Mouse (Mus musculus): ENCODE results near the gene Gm13090.
A peak's percentile ranks its signal among the peaks of the same experiment; 100 is the strongest.

The Gm13090 gene

DNA sequence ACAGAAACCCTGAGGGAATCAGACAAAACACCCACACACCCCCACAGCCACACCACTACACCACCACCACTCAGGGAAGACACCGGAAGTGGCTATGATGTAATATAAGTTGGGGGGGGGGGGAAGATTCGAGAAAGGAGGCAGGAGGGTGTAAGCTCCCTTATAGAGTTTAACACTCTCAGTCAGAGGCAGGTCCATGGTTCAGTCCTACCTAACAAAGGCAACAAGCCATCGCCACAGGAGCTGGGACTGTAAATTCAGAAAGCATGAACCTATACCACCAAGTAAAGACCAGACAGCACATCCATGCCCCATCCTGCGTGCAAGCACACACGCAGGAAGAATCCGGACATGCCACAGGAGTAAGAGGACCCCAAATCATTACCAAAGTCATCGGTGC is at the start of gene Gm13090:
TSS of gene Gm13090 (plus strand) at position 301 of the 400 bp plus-strand sequence.
- no peak for DNase-seq (ENCODE audit: low spot score)

DNA sequence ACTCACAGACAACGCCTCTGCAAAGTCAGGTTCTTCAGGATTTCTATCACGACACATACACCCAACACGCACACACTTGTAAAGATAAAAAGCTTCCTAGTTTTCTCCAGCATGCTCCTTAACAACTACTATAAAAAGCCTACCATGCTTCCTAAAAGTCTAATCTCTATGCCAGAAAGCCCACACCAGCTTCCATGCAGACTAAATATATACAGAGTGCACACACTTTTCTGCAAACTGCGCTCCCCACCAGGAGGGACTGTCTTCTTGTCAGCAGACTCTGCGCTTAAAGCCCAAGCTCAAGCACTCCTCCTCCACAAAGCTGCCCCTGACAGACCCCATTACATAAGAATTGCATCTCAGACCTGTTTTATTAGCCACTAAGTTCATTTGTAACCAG is 47.9 kb upstream of the Gm13090 start:
- DNase-seq (ENCODE audit: low spot score) = no peak

DNA sequence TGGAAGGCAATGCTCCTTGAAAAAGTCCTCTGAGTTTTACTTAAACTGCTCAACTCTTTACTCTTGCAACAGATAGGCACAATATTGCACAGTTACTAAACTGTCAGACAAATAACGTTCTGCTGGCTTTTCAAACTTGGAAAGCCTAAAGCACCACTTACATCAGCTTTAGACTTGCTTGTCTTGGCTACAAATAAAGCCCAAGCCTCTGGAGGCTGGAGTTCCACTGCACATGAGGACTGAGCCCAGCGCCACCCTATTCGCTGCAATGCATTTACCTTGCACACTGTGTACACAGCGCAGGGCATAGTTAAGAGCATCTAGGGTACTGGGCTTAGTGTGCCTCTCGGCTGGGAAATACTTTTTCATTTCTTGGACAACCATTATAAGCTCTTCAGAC is 46.1 kb upstream of the Gm13090 start:
- DNase-seq (ENCODE audit: low spot score) = peak; percentile 4

DNA sequence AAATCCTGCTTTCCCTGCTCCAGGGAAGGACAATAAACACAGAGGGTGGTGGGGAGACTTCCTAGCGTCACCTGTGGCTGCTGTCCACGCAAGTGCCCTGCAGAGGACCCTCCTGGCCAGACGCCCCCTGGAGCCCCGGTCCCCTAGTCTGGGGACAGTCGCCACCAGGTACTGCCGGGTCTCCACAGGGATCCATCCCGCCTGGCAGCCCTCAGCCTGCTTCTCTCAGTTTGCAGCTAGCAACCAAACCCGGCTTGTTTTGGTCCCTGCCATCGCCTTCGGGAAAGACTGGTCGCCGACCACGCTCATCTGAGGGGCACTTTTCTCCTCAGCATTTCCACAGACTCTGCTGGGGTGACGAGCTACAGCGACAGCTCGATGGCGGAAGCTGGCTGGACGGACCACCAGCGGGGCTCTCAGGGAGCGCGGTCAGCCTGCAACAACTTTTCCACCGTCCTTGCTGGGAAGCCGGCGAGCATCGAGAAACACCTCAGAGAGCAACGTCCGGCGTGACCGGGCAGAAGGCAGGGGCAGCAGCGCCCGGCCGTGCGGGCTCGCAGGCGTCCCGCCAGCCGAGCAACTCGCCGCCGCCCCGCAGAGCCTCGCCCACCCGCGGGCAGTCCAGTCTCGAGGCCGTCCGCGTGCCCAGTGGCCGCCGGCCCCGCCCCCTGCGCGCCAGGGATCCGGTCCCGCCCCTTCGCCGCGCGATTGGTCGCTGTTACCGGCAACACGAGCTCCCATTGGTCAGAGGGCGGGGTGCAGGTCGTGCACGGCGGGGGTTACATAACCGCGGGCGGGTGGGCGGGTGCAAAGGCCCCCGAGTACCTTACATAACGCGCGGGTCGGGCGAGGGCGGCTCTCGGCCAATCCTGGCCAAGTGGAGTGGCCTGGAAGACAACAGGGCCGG is 45.1 kb upstream of the Gm13090 start, which contains the start of gene Per3:
TSS of gene Per3 (minus strand) at position 629 of the 907 bp plus-strand sequence.
- DNase-seq (ENCODE audit: low spot score) = peak; percentile 94

DNA sequence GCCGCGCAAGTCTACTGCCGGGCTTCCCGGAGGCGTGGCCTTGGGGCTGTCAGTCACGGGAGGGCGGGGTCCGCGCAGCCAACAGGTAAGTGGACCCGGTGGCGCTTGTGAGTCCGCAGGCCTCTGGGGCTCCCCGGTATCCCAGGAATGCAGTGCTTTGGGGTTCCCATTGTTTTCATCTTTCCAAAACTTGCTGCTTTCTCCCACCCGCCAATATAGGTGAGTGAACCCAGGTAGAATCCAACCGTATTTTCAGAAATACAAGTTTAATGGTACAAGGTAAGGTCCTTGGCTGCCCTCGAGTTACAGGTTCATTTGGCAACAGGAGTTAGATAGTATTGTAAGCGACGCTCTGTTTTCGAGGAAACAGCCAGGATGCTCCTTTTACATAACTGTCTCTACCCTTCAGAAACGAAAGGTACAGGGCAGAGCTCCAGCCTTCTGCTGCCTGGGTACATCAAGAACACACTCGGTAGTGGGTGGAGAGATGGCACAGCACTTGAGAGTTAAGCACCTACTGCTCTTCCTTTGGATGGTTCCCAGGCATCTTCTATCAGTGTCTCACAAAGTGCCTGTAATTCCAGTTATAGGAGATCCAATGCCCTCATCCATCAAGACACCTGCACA is 44.3 kb upstream of the Gm13090 start:
- DNase-seq (ENCODE audit: low spot score) = no peak

DNA sequence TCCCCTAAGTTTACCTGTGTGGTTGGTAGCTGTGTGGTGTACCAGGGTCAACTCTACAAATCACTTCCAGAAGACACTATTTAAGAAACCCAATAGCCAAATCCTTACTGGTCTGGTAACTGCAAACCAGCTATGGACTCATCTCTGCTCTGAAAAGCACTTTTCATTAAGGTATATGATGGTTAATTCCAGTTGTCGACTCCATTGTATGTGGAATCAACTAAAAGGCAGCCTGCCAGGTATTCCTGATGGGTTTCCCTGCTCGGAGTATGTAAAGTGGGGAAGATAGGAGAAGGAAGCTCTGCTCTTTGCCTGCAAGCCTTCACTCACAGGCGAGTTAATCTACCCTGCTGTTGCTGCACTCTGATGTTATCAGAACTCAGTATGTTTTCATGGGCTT is 42.8 kb upstream of the Gm13090 start:
- no peak for DNase-seq (ENCODE audit: low spot score)

DNA sequence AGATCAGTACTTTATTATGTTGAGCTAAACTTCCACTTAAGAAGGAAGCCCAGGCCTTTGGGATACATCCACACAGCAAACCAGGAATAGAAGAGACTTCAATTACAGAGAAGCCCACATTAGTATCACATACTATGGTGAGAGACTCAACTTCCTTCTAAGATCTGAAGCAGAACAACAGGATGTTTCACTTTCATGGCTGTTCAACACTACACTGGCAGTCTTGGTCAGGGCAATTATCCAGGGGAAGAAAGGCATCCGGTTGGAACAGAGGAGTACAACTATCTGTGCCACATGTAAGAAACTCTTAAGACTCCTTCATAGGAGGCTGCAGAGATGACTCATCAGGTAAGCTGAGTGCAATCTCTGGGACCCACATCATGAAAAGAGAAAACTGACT is 38.2 kb upstream of the Gm13090 start:
- DNase-seq (ENCODE audit: low spot score) = no peak

DNA sequence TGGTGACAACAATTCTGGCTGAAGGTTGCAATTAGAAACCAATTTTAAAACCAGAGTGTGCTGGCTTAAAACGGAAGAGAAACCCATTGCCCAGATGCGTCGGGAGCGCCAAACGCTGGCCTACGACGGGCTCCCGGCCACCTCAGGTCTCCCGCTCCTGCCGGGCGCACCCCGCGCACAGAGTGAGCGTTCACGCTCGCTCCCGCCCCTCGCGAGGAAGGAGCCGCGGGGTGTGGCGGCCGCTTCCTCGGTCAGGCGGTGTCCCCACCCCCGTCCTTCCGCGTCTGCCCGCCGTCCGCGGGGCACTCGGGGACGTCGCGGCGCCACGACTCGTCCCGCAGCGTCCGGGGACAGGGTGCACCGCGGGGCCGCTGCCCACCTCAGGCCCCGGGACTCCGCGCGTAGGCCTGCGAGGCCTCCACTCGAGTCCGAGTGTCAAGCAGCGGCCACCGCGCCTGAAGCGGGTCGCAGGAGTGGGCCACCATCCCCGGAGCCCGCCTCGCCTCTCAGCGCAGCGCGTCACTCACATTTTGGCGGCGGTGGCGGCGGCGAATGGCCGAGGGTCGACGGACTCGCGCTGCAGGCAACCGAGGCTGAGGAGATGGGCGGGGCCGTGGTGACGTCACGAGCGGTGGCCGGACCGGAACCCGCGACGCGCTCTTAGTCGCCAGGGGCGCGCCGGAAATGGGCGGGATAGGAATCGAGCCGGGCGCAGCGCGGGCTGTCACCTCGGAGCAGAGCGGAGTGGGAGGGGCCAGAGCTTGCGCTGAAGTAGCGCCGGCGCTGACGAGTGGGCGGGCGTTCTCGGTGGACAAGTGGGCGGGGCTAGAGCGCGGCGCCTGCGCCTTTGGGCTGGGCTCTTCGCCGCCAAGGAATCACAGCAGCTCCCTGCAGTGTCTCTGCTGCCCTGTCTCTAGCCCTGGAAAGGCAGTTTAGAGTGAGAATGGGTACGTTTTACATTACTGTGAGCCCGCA is 31.7 kb upstream of the Gm13090 start, which contains the start of gene Vamp3:
TSS of gene Vamp3 (minus strand) at position 617 of the 975 bp plus-strand sequence.
- peak; percentile 100 for DNase-seq (ENCODE audit: low spot score)

DNA sequence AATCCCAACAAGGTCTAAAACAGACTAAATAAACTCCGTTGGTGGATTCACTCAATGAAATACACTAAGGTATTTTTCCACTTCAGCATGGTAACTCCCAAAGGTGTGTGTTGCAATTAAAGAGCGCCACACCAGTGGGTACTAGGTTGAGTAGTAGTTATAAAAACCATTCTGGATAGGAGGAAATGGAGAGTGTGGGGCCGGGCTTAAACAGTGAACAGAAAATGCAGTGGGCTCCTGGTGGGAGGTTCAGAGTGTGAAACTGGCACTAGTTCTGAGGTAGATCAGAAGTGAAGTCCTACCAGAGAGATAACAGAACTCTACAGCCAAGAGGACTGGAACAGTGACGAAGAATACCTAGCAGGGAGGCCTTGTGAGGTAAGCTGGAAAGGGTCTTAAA is 30.7 kb upstream of the Gm13090 start:
- DNase-seq (ENCODE audit: low spot score) = no peak

DNA sequence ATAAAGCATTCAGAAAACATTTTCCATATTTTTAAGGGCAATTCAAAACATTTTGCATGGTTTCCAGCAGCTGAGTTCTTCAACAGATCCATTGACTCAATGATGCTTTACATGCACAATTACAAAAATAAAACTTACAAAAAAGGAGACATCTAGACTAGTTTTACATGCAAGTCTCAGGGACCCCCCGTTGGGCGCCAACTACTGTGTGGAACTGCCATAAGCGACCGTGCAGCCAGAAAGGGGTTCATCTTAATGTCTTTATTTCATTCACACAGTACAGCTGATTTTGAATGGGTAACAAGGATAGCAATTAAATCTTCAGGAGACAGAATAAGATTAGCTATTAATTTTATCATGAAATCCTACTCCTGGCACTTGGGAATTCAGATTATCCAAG is 29.8 kb upstream of the Gm13090 start:
- DNase-seq (ENCODE audit: low spot score) = no peak

DNA sequence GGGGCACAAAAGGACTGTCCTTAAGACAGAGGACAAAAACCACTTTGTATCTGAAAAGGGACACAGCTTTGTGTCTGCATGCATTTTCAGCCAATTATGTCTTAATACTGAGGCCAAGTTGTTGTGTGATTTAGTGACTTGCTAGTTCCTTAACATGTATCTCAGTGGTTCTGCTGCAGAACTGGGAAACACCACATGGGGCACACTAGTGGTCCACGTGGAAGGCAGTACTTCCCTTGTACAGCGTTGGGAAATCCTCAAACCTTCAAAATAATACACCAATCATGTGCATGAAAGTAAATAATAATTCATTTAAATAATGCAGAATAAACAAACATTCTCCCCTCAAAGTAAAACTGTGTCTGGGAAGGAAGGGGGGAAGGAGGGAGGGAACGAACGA is 20.6 kb upstream of the Gm13090 start:
- no peak for DNase-seq (ENCODE audit: low spot score)

DNA sequence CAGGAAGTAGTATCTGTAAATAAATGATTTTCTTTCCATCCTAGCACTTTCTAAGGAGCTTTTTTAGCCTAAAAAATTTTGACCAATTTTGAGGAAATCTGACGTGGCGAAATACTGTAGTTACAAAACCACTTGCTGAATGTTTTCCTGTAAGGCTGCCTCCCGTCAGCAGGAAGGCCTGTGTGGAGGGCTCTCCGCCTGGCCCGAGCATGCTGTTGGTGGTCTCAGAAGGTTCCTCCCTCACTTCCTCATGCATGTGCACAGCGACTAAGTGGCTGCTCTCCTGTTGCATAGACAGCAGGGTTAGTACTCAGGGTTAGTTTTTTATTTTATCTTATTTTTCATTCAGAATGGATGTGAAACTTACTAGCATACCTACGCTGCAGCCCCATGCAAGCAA is 18.4 kb upstream of the Gm13090 start:
- DNase-seq (ENCODE audit: low spot score) = no peak

DNA sequence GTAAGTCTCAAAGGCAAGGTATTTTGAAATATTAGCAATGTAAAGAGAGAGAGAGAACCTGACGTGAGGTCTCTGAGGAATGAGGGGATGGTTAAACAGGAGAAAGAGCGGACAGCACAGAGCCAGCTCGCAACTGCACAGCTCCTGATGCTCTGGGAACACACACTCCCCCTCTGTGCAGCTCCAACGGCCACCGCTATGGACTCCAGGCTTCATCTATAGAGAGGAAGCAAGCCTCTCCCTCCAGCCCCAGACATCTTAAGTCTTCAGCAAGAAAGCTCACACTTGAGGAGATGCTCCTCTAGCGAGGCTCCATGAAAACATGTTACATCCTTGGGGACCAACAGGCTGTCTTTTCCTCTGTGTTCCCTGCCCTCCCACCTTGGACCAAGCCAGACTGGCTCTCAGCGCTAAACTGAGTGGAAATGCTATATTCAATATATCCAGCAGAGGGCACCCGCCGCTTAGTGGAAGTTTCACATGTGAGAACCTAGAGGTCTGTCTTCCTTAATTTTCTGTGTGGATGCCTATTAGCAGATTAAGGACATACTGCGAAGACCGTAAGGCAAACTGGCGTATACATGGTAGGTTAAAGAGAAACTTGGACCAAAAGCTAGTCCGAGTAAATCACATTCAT is 16.1 kb upstream of the Gm13090 start:
- DNase-seq (ENCODE audit: low spot score) = peak; percentile 89

DNA sequence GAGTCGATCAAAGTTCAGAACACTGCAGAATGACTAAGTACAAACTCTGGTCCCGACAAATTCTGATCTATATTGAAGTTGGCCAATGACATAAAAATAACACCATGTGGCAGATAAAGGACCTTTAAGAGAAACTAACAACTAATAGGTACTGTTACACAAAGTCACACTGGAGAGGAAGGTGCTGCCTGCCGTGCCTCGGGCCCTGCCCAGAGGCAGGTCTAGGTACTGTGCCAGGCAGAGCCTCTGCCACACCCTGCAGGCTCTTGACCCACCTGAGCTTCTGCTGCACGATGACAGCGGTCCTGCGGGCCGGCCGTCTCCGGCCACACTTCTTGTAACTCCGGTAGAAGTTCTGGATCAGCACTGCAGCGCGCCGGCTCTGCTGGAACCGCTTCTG is 14.6 kb upstream of the Gm13090 start:
- DNase-seq (ENCODE audit: low spot score) = no peak

DNA sequence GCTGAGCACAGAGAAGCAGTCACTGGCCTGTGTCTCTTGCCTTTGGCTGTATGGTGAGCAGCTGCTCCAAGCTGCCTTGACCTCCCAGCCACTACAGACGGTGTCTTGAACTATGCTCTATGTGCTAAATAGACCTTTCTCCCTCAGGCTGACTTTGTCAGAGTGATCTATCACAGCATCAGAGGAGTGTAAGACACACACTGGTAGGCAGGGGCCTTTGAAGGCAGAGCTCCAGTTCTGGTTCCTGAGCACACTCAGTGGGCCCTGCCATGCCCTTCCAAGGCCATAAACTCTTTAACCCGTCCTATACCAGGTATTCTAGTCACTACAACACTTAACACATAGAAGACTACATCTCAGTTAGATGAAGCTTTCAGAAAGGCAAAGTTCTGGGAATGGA is 8.0 kb upstream of the Gm13090 start:
- no peak for DNase-seq (ENCODE audit: low spot score)

DNA sequence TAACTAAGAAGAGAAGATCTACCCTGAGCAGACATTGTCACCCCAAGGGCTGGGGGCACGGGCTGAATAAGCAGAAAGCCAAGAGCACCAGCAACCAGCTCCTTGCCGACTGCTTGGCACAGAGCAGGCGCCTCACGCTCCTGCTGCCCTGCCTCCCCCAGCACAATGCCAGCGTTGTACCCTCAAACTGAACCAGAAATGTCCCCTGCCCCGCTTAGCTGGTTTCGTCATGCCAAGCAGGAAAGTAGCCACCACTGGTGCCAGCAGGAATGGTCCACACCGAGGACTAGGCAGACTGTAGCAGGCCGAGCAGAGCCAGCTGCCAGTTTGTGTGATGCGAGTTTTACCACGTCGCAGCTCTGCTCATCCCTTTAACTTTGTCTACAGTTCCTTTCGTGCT is 7.4 kb upstream of the Gm13090 start:
- no peak for DNase-seq (ENCODE audit: low spot score)

DNA sequence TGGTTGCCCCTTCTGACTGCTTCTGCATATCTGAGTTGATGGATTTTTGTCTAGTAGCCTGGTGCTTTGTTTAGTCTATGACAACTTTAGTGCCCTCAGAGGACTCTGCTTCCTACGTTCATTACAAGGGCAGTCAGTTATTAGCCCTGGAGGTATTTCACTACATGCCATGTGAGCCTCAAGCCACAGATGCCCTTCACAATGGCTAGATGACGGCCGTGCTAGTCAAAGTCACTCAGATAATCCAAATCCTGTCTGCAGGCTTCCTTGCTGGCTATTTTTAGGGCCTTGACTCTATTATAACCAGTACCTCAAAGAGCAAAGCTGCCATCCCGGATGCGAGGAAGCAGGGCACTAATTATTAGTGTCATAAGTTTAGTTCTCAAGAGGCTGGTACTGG is 6.3 kb upstream of the Gm13090 start:
- DNase-seq (ENCODE audit: low spot score) = no peak

DNA sequence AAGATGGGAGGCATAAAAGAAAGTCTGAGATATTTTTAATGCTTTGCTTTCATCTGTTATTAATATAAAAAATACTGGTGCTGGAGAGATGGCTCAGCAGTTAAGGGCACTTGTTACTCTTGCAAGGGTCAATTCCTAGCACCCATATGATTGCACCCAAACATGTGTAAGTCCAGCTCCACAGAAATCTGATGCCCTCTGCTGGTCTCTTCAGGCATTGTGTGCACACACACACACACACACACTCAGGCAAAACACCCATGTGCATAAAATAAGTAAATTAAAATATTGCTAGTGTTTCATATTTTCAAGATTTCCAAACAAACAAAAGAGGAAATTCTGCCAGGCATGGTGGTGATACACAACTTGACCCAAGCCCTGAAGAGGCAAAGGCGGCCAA is 2.0 kb upstream of the Gm13090 start:
- DNase-seq (ENCODE audit: low spot score) = no peak

DNA sequence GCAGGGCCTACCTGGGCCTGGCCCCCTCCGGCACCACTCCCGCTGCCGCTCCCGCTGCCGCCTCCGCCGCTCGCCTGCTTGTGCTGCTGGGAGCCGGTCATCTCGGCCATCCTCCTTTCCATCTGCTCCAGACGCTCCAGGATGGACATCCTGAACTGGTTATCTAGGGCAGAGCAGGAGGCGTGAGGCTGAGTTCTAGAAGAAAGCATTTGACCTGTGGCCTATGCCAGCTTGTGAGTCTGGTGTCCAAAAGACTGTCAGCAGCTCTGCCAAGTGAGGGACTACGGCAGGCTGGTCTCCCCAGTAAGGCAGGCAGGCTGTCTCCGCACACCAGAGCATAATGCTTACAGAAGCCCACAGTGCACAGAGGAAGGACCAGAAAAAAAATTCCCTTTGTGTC is 551 bp upstream of the Gm13090 start:
- DNase-seq (ENCODE audit: low spot score) = no peak

DNA sequence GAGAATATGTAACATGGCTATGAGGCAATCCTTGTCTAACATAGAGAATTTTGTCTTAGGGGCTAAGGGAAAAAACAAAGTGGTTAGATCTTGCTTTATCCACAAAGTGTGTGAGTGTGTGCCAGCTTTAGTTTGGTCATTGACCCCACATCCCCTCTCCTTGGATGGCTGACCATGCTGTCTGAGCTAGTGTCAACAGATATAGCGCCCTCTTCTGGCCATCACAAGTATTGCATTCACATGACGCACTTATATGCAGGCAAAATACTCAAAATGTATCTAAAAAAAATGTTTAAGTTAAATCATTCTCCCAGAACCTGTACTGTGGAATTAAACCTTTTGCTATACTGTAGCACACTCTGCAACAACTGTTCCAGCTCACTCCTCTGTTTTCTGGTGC is 5.8 kb downstream of the Gm13090 start:
- peak; percentile 61 for DNase-seq (ENCODE audit: low spot score)

DNA sequence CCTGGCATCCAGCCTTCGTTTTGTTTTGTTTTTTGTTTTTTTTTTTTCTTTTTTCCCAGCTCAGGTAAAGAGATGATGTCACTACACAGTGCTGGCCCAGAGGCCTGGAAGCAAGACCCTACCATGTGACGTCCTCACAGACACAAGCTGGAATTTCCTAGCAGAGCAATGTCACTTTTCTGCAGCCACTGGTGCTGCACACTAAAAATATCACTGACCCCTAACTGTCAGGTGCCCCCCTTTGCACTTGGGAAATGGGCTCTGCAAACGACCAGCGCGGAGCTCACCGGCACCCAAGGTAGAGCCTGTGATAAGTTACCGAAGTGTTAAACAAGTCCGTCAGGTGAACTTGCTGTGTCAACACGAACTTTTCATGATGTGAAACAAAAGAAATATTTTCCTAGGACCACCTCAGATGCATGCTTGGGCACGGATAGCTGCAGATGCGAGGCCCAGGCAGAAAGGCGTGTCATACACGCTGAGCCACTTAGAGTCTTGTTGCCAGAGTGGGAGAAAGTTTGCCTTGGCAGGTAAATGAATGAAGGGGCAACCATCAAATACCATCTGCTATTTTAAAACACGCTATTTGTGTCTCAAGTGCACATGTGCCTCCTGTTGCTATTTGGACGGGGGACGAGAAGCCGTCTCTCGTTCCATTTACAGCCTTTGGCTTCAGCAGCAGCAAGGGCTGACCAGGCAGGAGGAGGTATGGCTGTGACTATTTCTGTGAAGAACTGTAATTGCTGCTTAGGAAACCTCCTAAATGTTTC is 7.1 kb downstream of the Gm13090 start:
- DNase-seq (ENCODE audit: low spot score) = no peak

Measured in embryo, embryonic 10.5 days (tissue).